Mouse (Mus musculus) embryonic fibroblast, embryonic 13.5 days (primary cell): ENCODE measurements at regions not wholly inside any gene's neighbourhood (a gene's known extent, or its start where the extent isn't known, plus 50 kb on each side); places are given as distances from the start of the nearest gene placed in this dataset.

Source experiments
- CTCF ChIP-seq: IDR thresholded peaks from 2 replicates; pipeline ENCODE4 v1.5.1; 2011; ENCODE audit warnings: mild to moderate bottlenecking, control low read depth, low read length, moderate library complexity, borderline replicate concordance; ENCODE audit not compliant: insufficient read depth
- POLR2A ChIP-seq: IDR thresholded peaks from 2 replicates; pipeline ENCODE4 v1.6.1; 2011; ENCODE audit warnings: low read depth, mild to moderate bottlenecking, control low read depth, low read length, moderate library complexity

GRCm38 (mm10) chr17:79553850-79554249 is 57.8 kb upstream of the Rmdn2 start:
- TF ChIP-seq CTCF (no peak), POLR2A (no peak)
